Mouse (Mus musculus): Measurements from ENCODE around the gene Gprasp1.
"Not testable (repeated sequence)": the region's sequence is repeated elsewhere in the genome, so short reads cannot be mapped to it uniquely, and the experiment has no call there.

The Gprasp1 gene

DNA sequence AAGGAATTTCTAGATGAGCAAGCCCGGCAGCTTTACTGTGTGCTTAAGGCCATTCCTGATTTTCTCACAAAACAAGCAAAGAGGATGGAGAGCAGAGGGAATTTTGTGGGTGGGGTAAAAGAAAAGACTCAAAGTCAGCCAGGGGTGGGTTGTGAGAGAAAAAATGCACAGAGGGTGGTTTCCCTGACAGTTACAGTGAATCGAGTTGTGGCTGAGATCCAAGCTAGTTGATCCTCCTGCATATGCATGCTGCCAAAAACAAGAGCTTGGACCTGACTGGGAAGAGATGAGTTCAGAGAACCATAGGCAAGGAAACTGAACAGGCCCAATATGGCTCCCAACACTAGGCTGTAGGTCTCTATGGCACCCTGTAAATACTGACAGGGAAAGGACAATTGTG is 95.4 kb downstream of the Gprasp1 start:
- DNase-seq (ENCODE audit: low spot score) = no peak

DNA sequence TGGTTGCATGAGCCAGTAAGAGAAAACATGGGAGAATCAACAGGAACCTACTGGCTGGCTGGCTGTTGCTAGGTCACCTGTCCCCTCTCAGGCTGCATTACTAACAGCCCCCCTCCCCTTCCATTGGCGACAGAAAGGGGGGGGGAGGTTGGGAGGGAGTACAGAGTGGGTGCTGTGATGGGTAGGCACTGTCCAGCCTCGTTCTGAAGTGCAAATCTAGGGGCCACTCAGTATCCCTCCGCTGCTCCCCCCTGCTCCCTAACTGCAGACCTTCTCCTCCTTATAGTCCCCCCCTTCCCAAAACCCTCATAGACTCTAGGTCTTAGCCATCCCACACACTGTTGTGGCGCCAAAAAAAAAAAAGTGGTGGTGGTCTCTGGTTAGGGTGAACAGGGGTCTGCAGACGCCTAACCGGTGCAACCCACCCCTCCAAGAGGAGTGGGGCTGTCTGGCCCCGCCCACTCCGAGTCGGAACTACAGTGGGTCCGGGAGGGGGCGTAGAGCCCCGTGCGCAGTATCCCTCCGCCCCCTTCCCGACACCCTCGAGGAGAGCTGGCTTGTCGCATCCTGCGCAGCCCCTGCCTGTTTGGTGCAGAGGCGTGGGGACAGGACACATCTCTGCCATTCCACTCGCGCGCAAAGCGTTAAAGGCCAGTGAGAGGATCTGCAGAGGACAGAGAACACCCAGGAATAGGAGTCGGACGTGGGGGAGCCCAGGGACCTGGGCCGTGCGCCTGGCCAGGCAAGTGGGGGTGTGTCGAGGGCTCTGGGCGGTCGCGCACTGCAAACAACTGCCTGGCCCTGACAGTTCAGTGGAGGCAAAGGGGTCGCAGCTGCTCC is 96.2 kb downstream of the Gprasp1 start, which contains the start of gene Gprasp2:
Gprasp2 (plus strand) TSS at position 514 of the 840 bp plus-strand sequence.
- DNase-seq (ENCODE audit: low spot score) = peak; percentile 59

DNA sequence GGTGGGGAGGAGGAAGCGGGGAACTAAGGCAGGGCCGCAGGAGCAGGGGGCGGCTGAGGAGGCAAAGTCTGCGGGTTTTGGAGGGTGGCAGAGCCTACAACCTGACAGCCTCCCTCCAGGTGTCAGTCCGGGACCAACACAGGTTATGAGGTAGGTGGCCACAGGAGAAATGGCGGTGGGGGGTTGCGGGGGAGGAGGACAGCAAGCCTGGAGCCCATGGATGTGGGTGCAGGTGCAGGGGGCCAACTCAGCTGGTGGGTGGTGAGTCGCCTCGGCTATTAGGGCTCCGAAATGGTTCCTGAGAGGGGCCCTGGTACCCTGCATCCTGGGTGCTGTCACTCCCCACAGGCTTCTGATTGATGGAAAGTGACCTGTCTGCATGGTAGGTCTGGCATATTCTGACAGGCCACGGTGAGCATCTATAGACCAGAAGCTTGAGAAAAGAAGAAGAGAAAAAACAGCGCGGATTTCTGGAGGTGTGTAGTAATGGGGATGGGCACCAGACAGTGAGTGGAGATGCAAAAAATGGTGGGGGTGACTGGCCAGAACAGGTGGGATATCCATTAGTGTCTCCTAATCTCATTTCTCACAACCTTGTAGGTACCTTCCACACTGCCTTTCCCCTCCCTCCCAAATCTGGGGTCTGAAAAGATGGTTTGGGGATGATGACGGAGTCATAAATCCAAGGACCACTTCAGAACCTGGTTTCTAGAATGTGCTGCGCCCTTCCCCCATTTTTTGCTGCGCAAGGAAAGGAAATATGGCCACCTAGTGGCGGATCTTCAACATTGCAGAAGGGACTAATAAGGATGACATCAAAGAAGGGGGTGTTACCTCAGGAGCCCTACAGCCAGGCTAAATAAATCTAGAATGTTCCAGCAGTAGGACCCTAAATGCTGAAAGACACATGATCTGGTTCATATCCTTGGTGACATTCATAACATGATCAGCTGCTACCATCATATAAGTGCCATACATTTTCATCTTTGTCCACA is 97.2 kb downstream of the Gprasp1 start:
- not testable (repeated sequence) for DNase-seq (ENCODE audit: low spot score)
